Mouse (Mus musculus): ENCODE data around the gene Tigar. TPM values are rescaled to one million over a fixed set of nuclear protein-coding genes. Genes with fewer than 3 reads are reported as not detected.

Gene Tigar
- polyA plus RNA-seq, 1 experiment from 2014 or later, result 9.0 TPM

- Histone ChIP-seq H3K27me3 (ENCODE audit: insufficient read depth, poor library complexity, severe bottlenecking) (no peaks in the 10 kb centered on the region), H3K4me3 (no peak overlapping the region), H3K27ac (no peak overlapping the region), H3K9me3 (no peaks in the 10 kb centered on the region), H3K36me3 (peaks cover 31% of the 10 kb centered on the region; the same call in 1 of the 2 replicates), H3K4me1 (peaks cover 16% of the 10 kb centered on the region)
- WGBS, result 78% methylated on average over 7 of the region's 7 CpGs
- no peak for DNase-seq (ENCODE audit: low spot score)
Measured at GRCm38 (mm10) chr6:127104396-127105029, 4.8 kb downstream of the Tigar start.

GRCm38 (mm10) chr6:127103506-127104275, 5.7 kb downstream of the Tigar start:
- H3K4me1 ChIP-seq, result peaks cover 12% of the 10 kb centered on the region
- no peaks in the 10 kb centered on the region for H3K27me3 ChIP-seq (ENCODE audit: insufficient read depth, poor library complexity, severe bottlenecking)
- H3K27ac ChIP-seq, result no peak overlapping the region
- H3K9me3 ChIP-seq, result no peaks in the 10 kb centered on the region
- peaks cover 31% of the 10 kb centered on the region; the same call in 1 of the 2 replicates for H3K36me3 ChIP-seq
- no peak for DNase-seq (ENCODE audit: low spot score)
- 88% methylated on average over 6 of the region's 6 CpGs for WGBS
- no peak overlapping the region for H3K4me3 ChIP-seq

GRCm38 (mm10) chr6:127094565-127094964, 14.8 kb downstream of the Tigar start:
- H3K4me1 ChIP-seq, result no peaks in the 10 kb centered on the region
- DNase-seq (ENCODE audit: low spot score), result no peak
- H3K9me3 ChIP-seq, result no peaks in the 10 kb centered on the region
- no peak overlapping the region for H3K4me3 ChIP-seq
- peaks cover 27% of the 10 kb centered on the region for H3K36me3 ChIP-seq
- no peak overlapping the region for H3K27ac ChIP-seq
- WGBS, result 70% methylated on average over 7 of the region's 7 CpGs
- H3K27me3 ChIP-seq (ENCODE audit: insufficient read depth, poor library complexity, severe bottlenecking), result no peaks in the 10 kb centered on the region

GRCm38 (mm10) chr6:127086739-127087138, 22.6 kb downstream of the Tigar start:
- H3K4me1 ChIP-seq, result peaks cover 18% of the 10 kb centered on the region
- H3K27me3 ChIP-seq (ENCODE audit: insufficient read depth, poor library complexity, severe bottlenecking), result peaks cover 11% of the 10 kb centered on the region
- peaks cover 38% of the 10 kb centered on the region for H3K36me3 ChIP-seq
- no peak overlapping the region for H3K4me3 ChIP-seq
- H3K27ac ChIP-seq, result no peak overlapping the region
- no peak for DNase-seq (ENCODE audit: low spot score)
- H3K9me3 ChIP-seq, result no peaks in the 10 kb centered on the region
- 21% methylated on average over 4 of the region's 4 CpGs for WGBS

- Histone ChIP-seq H3K27ac (no peak overlapping the region), H3K4me1 (peaks cover 22% of the 10 kb centered on the region), H3K4me3 (no peak overlapping the region), H3K9me3 (no peaks in the 10 kb centered on the region), H3K36me3 (no peaks in the 10 kb centered on the region), H3K27me3 (ENCODE audit: insufficient read depth, poor library complexity, severe bottlenecking) (peaks cover 45% of the 10 kb centered on the region)
- no peak for DNase-seq (ENCODE audit: low spot score)
- WGBS, result 69% methylated on average over 6 of the region's 6 CpGs
Measured at GRCm38 (mm10) chr6:127081820-127082219, 27.5 kb downstream of the Tigar start.

GRCm38 (mm10) chr6:127079867-127080731, 29.3 kb downstream of the Tigar start:
- 1% methylated on average over 59 of the region's 59 CpGs for WGBS
- H3K27ac ChIP-seq, result peak overlapping the region; percentile 83
- DNase-seq (ENCODE audit: low spot score), result peak; percentile 89
- H3K27me3 ChIP-seq (ENCODE audit: insufficient read depth, poor library complexity, severe bottlenecking), result peaks cover 45% of the 10 kb centered on the region
- no peaks in the 10 kb centered on the region for H3K9me3 ChIP-seq
- peak overlapping the region; percentile 79 for H3K4me3 ChIP-seq
- H3K36me3 ChIP-seq, result no peaks in the 10 kb centered on the region
- peaks cover 16% of the 10 kb centered on the region for H3K4me1 ChIP-seq

- H3K27me3 ChIP-seq (ENCODE audit: insufficient read depth, poor library complexity, severe bottlenecking), result peaks cover 3% of the 10 kb centered on the region; the same call in 1 of the 2 replicates
- peak; percentile 84 for DNase-seq (ENCODE audit: low spot score)
- peaks cover 14% of the 10 kb centered on the region for H3K4me1 ChIP-seq
- 11% methylated on average over 5 of the region's 5 CpGs for WGBS
- no peaks in the 10 kb centered on the region for H3K9me3 ChIP-seq
- H3K27ac ChIP-seq, result peak within 1 kb of the TSS; percentile 52
- H3K36me3 ChIP-seq, result no peaks in the 10 kb centered on the region
- H3K4me3 ChIP-seq, result 0 out of 2 replicates have a peak within 1 kb of the TSS, but pooled peaks have one; percentile 22
Measured at GRCm38 (mm10) chr6:127072817-127073216, 36.5 kb downstream of the Tigar start, which contains the start of gene Fgf23. TSS of gene Fgf23 (plus strand) at chr6:127072902.

GRCm38 (mm10) chr6:127064815-127065214, 44.5 kb downstream of the Tigar start:
- Histone ChIP-seq H3K4me1 (peaks cover 20% of the 10 kb centered on the region), H3K27ac (peak overlapping the region; percentile 80), H3K4me3 (peak overlapping the region; percentile 50), H3K9me3 (no peaks in the 10 kb centered on the region), H3K36me3 (no peaks in the 10 kb centered on the region), H3K27me3 (ENCODE audit: insufficient read depth, poor library complexity, severe bottlenecking) (no peaks in the 10 kb centered on the region)
- 3% methylated on average over 14 of the region's 14 CpGs for WGBS
- DNase-seq (ENCODE audit: low spot score), result peak; percentile 86

GRCm38 (mm10) chr6:127063915-127064314, 45.4 kb downstream of the Tigar start:
- H3K27ac ChIP-seq, result peak overlapping the region; percentile 80; the same call in 1 of the 2 replicates
- no peaks in the 10 kb centered on the region for H3K36me3 ChIP-seq
- no peak for DNase-seq (ENCODE audit: low spot score)
- H3K9me3 ChIP-seq, result no peaks in the 10 kb centered on the region
- peaks cover 26% of the 10 kb centered on the region for H3K4me1 ChIP-seq
- WGBS, result 75% methylated on average over 3 of the region's 3 CpGs
- H3K27me3 ChIP-seq (ENCODE audit: insufficient read depth, poor library complexity, severe bottlenecking), result no peaks in the 10 kb centered on the region
- H3K4me3 ChIP-seq, result no peak overlapping the region

GRCm38 (mm10) chr6:127059975-127060374, 49.4 kb downstream of the Tigar start:
- no peak overlapping the region for H3K4me3 ChIP-seq
- no peak for DNase-seq (ENCODE audit: low spot score)
- WGBS, result 82% methylated on average over 4 of the region's 4 CpGs
- peaks cover 18% of the 10 kb centered on the region for H3K4me1 ChIP-seq
- no peaks in the 10 kb centered on the region for H3K36me3 ChIP-seq
- H3K27me3 ChIP-seq (ENCODE audit: insufficient read depth, poor library complexity, severe bottlenecking), result no peaks in the 10 kb centered on the region
- no peaks in the 10 kb centered on the region for H3K9me3 ChIP-seq
- H3K27ac ChIP-seq, result 0 out of 2 replicates have a peak overlapping the region, but pooled peaks have one; percentile 47

- 82% methylated on average over 12 of the region's 12 CpGs for WGBS
- H3K9me3 ChIP-seq, result no peaks in the 10 kb centered on the region
- H3K4me3 ChIP-seq, result no peak overlapping the region
Measured at GRCm38 (mm10) chr6:127056990-127057588, 52.3 kb downstream of the Tigar start.

GRCm38 (mm10) chr6:127050847-127051246, 58.5 kb downstream of the Tigar start:
- DNase-seq (ENCODE audit: low spot score), result no peak
- no peaks in the 10 kb centered on the region for H3K27me3 ChIP-seq (ENCODE audit: insufficient read depth, poor library complexity, severe bottlenecking)
- no peaks in the 10 kb centered on the region for H3K9me3 ChIP-seq
- no peaks in the 10 kb centered on the region for H3K36me3 ChIP-seq
- H3K4me1 ChIP-seq, result no peaks in the 10 kb centered on the region
- H3K27ac ChIP-seq, result no peak overlapping the region
- no peak overlapping the region for H3K4me3 ChIP-seq
- WGBS, result 66% methylated on average over 4 of the region's 4 CpGs

More at GRCm38 (mm10) chr6:127056990-127057588, 52.3 kb downstream of the Tigar start:
- DNase-seq (ENCODE audit: low spot score), result no peak
- Histone ChIP-seq H3K27me3 (ENCODE audit: insufficient read depth, poor library complexity, severe bottlenecking) (no peaks in the 10 kb centered on the region), H3K4me1 (peaks cover 5% of the 10 kb centered on the region; the same call in 1 of the 2 replicates), H3K36me3 (no peaks in the 10 kb centered on the region), H3K27ac (no peak overlapping the region)
